Mouse (Mus musculus) left cerebral cortex, adult 2 months (tissue): ENCODE results near the gene Acot13. TPM values are rescaled to one million over a fixed set of nuclear protein-coding genes. Genes with fewer than 3 reads are reported as not detected.

Experiments used
- total RNA-seq, 2 experiments: library from RNA; stranded (reverse); gene quantifications; 2 replicates each; pipeline ENCODE4 v1.2.3; 2021

Gene Acot13
- total RNA-seq, 2 experiments from 2014 or later: 80.0 to 82.9 TPM

Other genes starting within 250 kb of the Acot13 start
- gene Ripor2, start 249.4 kb downstream of the Acot13 start, total RNA-seq: 10 to 100 TPM; 62.5 to 68.3 TPM
- not detected for gene Armh2, start 90.3 kb downstream of the Acot13 start, total RNA-seq
- 1 to 10 TPM; 2.6 TPM for gene Gmnn, start 69.6 kb downstream of the Acot13 start, total RNA-seq
- 100 to 1,000 TPM; 151 to 161 TPM for gene BC005537, start 29.9 kb downstream of the Acot13 start, total RNA-seq
- gene Tdp2, start 139 bp upstream of the Acot13 start, total RNA-seq: 10 to 100 TPM; 18.8 to 20.7 TPM
- 10 to 100 TPM; 30.8 to 31.2 TPM for gene D130043K22Rik, start 13.6 kb upstream of the Acot13 start, total RNA-seq
- 10 to 100 TPM; 56.5 to 56.8 TPM for gene Aldh5a1, start 106.1 kb upstream of the Acot13 start, total RNA-seq
- gene Gpld1, start 111.6 kb upstream of the Acot13 start, total RNA-seq: 10 to 100 TPM; 19.2 to 19.8 TPM
- 10 to 100 TPM; 54.3 to 65.6 TPM for gene Mrs2, start 188.8 kb upstream of the Acot13 start, total RNA-seq
- gene Dcdc2a, start 224.5 kb upstream of the Acot13 start, total RNA-seq: 1 to 10 TPM; 5.0 to 5.1 TPM